Mouse (Mus musculus) lung, embryonic 16.5 days (tissue): ENCODE data around the gene Adam10. TPM values are rescaled to one million over a fixed set of nuclear protein-coding genes. Genes with fewer than 3 reads are reported as not detected.

Source experiments
- ATAC-seq: fragments of 200-750 bp; cut with Nextera tagmentation; 2 replicates; pipeline ENCODE4 v1.8.0; 2017; ENCODE audit warnings: low read depth, mild to moderate bottlenecking, moderate library complexity
- H3K27ac ChIP-seq: fragments of 300-500 bp; sonication (generic); 2 replicates; pipeline ENCODE4 v1.5.1; 2014; ENCODE audit warnings: mild to moderate bottlenecking, control low read depth, low read length
- H3K27me3 ChIP-seq: fragments of 300-500 bp; sonication (generic); 2 replicates; pipeline ENCODE4 v1.6.1; 2014; ENCODE audit warnings: low read depth, low read length, mixed read lengths; ENCODE audit not compliant: control insufficient read depth, insufficient read depth
- H3K36me3 ChIP-seq: fragments of 300-500 bp; sonication (generic); 2 replicates; pipeline ENCODE4 v1.6.1; 2014; ENCODE audit warnings: low read length; ENCODE audit not compliant: control insufficient read depth, insufficient read depth
- H3K4me1 ChIP-seq: fragments of 300-500 bp; sonication (generic); replicated peaks from 2 replicates; pipeline ENCODE4 v1.6.1; 2014; ENCODE audit warnings: low read length, mixed read lengths; ENCODE audit not compliant: control insufficient read depth, insufficient read depth
- H3K4me2 ChIP-seq: fragments of 300-500 bp; sonication (generic); 2 replicates; pipeline ENCODE4 v1.6.1; 2014; ENCODE audit warnings: low read depth, low read length, control low read depth
- H3K4me3 ChIP-seq: fragments of 300-500 bp; sonication (generic); 2 replicates; pipeline ENCODE4 v1.5.1; 2014; ENCODE audit warnings: mild to moderate bottlenecking, low read length, control low read depth
- H3K9ac ChIP-seq: fragments of 300-500 bp; sonication (generic); 2 replicates; pipeline ENCODE4 v1.6.1; 2014; ENCODE audit warnings: low read length, control low read depth
- H3K9me3 ChIP-seq: fragments of 300-500 bp; sonication (generic); 2 replicates; pipeline ENCODE4 v1.6.1; 2016; ENCODE audit warnings: low read length; ENCODE audit not compliant: control insufficient read depth
- WGBS: fragments of 180-500 bp; shearing (Covaris S2); extraction: QIAGEN DNeasy Blood & Tissue Kit; methylation state at CpG from one replicate; pipeline ENCODE4 v1.1.7; 2014; 5-methylcytosine and 5-hydroxymethylcytosine counted together
- polyA plus RNA-seq: library from polyadenylated mRNA; unstranded; fragments of >200 nt; fragmentation: Nextera tagmentation; extraction: Ambion mirVana; gene quantifications from 2 replicates; pipeline ENCODE4 v1.2.1, GENCODE M21; 2015

Adam10 gene
- polyA plus RNA-seq, 1 experiment from 2014 or later = 89.5 TPM

- Histone ChIP-seq H3K4me3 (no peak overlapping the region), H3K9me3 (no peaks in the 10 kb centered on the region), H3K4me2 (no peak overlapping the region), H3K27ac (no peak overlapping the region), H3K4me1 (peaks cover 6% of the 10 kb centered on the region; the same call in 1 of the 2 replicates), H3K9ac (no peak overlapping the region), H3K27me3 (no peaks in the 10 kb centered on the region), H3K36me3 (no peaks in the 10 kb centered on the region)
- 80% methylated on average over 6 of the region's 6 CpGs for WGBS
- ATAC-seq = no peak
Measured at GRCm38 (mm10) chr9:70670381-70670780, 8.4 kb upstream of the Adam10 start.

- 53% methylated on average over 6 of the region's 6 CpGs for WGBS
- Histone ChIP-seq H3K9me3 (no peaks in the 10 kb centered on the region), H3K4me2 (no peak overlapping the region), H3K4me1 (peaks cover 6% of the 10 kb centered on the region; the same call in 1 of the 2 replicates), H3K36me3 (no peaks in the 10 kb centered on the region), H3K4me3 (no peak overlapping the region), H3K9ac (no peak overlapping the region), H3K27me3 (no peaks in the 10 kb centered on the region), H3K27ac (no peak overlapping the region)
- no peak for ATAC-seq
Measured at GRCm38 (mm10) chr9:70671278-70671677, 7.5 kb upstream of the Adam10 start.

GRCm38 (mm10) chr9:70671772-70672579, 6.8 kb upstream of the Adam10 start:
- no peak overlapping the region for H3K4me3 ChIP-seq
- no peaks in the 10 kb centered on the region for H3K27me3 ChIP-seq
- peak overlapping the region; percentile 32; the same call in 1 of the 2 replicates for H3K4me2 ChIP-seq
- WGBS = 15% methylated on average over 10 of the region's 10 CpGs
- peak overlapping the region; percentile 53 for H3K27ac ChIP-seq
- H3K9ac ChIP-seq = no peak overlapping the region
- peaks cover 6% of the 10 kb centered on the region; the same call in 1 of the 2 replicates for H3K4me1 ChIP-seq
- peak; percentile 65; the same call in 1 of the 2 replicates for ATAC-seq
- H3K36me3 ChIP-seq = no peaks in the 10 kb centered on the region
- H3K9me3 ChIP-seq = no peaks in the 10 kb centered on the region

- ATAC-seq = no peak
- Histone ChIP-seq H3K4me1 (peaks cover 6% of the 10 kb centered on the region; the same call in 1 of the 2 replicates), H3K27ac (no peak overlapping the region), H3K9ac (no peak overlapping the region), H3K4me2 (no peak overlapping the region), H3K27me3 (no peaks in the 10 kb centered on the region), H3K9me3 (no peaks in the 10 kb centered on the region), H3K4me3 (no peak overlapping the region), H3K36me3 (no peaks in the 10 kb centered on the region)
- WGBS = 83% methylated on average over 4 of the region's 4 CpGs
Measured at GRCm38 (mm10) chr9:70673656-70674055, 5.1 kb upstream of the Adam10 start.

GRCm38 (mm10) chr9:70675117-70675516, 3.7 kb upstream of the Adam10 start:
- 74% methylated on average over 4 of the region's 4 CpGs for WGBS
- H3K27ac ChIP-seq = no peak overlapping the region
- H3K4me2 ChIP-seq = no peak overlapping the region
- no peaks in the 10 kb centered on the region for H3K27me3 ChIP-seq
- H3K4me3 ChIP-seq = no peak overlapping the region
- no peak for ATAC-seq
- H3K9me3 ChIP-seq = no peaks in the 10 kb centered on the region
- H3K4me1 ChIP-seq = peaks cover 7% of the 10 kb centered on the region; the same call in 1 of the 2 replicates
- H3K36me3 ChIP-seq = no peaks in the 10 kb centered on the region
- no peak overlapping the region for H3K9ac ChIP-seq

- H3K27ac ChIP-seq = no peak overlapping the region
Measured at GRCm38 (mm10) chr9:70675961-70676360, 2.8 kb upstream of the Adam10 start.

GRCm38 (mm10) chr9:70679132-70680091, 615 bp downstream of the Adam10 start:
- H3K9ac ChIP-seq = peak overlapping the region; percentile 97
- no peaks in the 10 kb centered on the region for H3K27me3 ChIP-seq
- peaks cover 17% of the 10 kb centered on the region for H3K4me1 ChIP-seq
- H3K4me3 ChIP-seq = peak overlapping the region; percentile 96
- peak overlapping the region; percentile 64 for H3K4me2 ChIP-seq
- peak overlapping the region; percentile 97 for H3K27ac ChIP-seq
- under 1% methylated on average over 77 of the region's 103 CpGs for WGBS
- peak; percentile 63 for ATAC-seq
- no peaks in the 10 kb centered on the region for H3K9me3 ChIP-seq
- H3K36me3 ChIP-seq = no peaks in the 10 kb centered on the region

More at GRCm38 (mm10) chr9:70675961-70676360, 2.8 kb upstream of the Adam10 start:
- Histone ChIP-seq H3K36me3 (no peaks in the 10 kb centered on the region), H3K4me3 (no peak overlapping the region), H3K4me1 (peaks cover 11% of the 10 kb centered on the region; the same call in 1 of the 2 replicates), H3K4me2 (no peak overlapping the region), H3K9ac (no peak overlapping the region), H3K9me3 (no peaks in the 10 kb centered on the region), H3K27me3 (no peaks in the 10 kb centered on the region)
- ATAC-seq = no peak
- WGBS = 87% methylated on average over 5 of the region's 5 CpGs

GRCm38 (mm10) chr9:70682202-70682601, 3.4 kb downstream of the Adam10 start:
- no peak for ATAC-seq
- Histone ChIP-seq H3K4me1 (peaks cover 17% of the 10 kb centered on the region), H3K9me3 (no peaks in the 10 kb centered on the region), H3K36me3 (no peaks in the 10 kb centered on the region), H3K27me3 (no peaks in the 10 kb centered on the region), H3K9ac (0 out of 2 replicates have a peak overlapping the region, but pooled peaks have one; percentile 28), H3K27ac (no peak overlapping the region), H3K4me3 (no peak overlapping the region), H3K4me2 (no peak overlapping the region)
- 17% methylated on average over 1 of the region's 1 CpGs for WGBS
